Mouse (Mus musculus): ENCODE measurements around the gene Casp2. TPM values are rescaled to one million over a fixed set of nuclear protein-coding genes. Genes with fewer than 3 reads are reported as not detected.

Casp2 gene
- polyA plus RNA-seq (2015; fragmentation: Nextera tagmentation; extraction: Ambion mirVana): 67.9 and 71.4 TPM in 2 replicates

DNA sequence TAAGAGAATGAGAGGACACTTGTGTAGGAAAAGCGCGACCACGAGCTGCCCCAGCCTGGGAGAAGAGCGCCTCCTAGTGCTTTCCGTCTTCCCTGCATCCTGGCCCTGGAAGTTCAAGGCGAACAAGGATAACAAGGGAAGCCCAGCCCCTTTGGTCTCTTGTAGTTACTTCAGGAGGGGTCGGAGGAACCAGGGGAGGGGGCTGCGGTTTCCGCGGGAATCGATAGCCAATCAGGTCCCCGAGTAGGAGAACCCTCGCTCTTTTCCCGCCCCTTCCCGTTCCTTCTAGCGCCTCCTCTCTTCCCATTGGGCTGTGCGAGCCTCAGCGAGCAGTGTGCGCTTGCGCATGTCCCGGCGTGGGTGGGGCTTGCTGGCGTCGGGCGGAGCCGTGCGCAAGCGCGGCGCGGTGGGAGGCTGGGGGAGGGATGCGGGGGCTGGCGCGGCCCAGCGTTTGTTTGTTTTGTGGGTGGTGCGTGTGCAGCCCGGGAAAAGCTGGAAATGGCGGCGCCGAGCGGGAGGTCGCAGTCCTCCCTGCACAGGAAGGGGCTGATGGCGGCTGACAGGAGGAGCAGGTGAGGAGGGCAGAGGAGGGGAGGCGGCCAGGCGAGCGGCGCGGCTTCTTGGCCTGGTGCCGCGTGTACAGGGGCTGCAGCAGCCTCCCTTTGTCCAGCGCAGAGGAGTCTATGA, at the start of gene Casp2:
TSS of gene Casp2 (plus strand) at position 360 of the 687 bp plus-strand sequence.
- Histone ChIP-seq H3K9me3 (ENCODE audit: control insufficient read depth, low read length) (no peaks in the 10 kb centered on the region), H3K4me3 (ENCODE audit: low read length) (peak within 1 kb of the TSS; percentile 89), H3K36me3 (ENCODE audit: control insufficient read depth, insufficient read depth, low read length) (peaks cover 22% of the 10 kb centered on the region), H3K27ac (ENCODE audit: low read length) (peak within 1 kb of the TSS; percentile 84), H3K4me1 (replicated peaks; ENCODE audit: control insufficient read depth, insufficient read depth, low read length) (peaks cover 6% of the 10 kb centered on the region), H3K4me2 (ENCODE audit: low read depth, low read length) (peak within 1 kb of the TSS; percentile 76), H3K27me3 (ENCODE audit: control insufficient read depth, insufficient read depth, low read depth, low read length) (no peaks in the 10 kb centered on the region), H3K9ac (ENCODE audit: low read length) (peak within 1 kb of the TSS; percentile 96)
- ATAC-seq (ENCODE audit: low read depth): peak; percentile 98
- WGBS: 0% methylated on average over 51 of the region's 51 CpGs

- H3K9me3 ChIP-seq (ENCODE audit: control insufficient read depth, low read length): no peaks in the 10 kb centered on the region
- no peak within 1 kb of the TSS for H3K9ac ChIP-seq (ENCODE audit: low read length)
- H3K27me3 ChIP-seq (ENCODE audit: control insufficient read depth, insufficient read depth, low read depth, low read length): no peaks in the 10 kb centered on the region
- ATAC-seq (ENCODE audit: low read depth): no peak
- 78% methylated on average over 2 of the region's 2 CpGs for WGBS
- H3K27ac ChIP-seq (ENCODE audit: low read length): no peak within 1 kb of the TSS
- H3K4me1 ChIP-seq (replicated peaks; ENCODE audit: control insufficient read depth, insufficient read depth, low read length): no peaks in the 10 kb centered on the region
- no peaks in the 10 kb centered on the region for H3K36me3 ChIP-seq (ENCODE audit: control insufficient read depth, insufficient read depth, low read length)
- no peak within 1 kb of the TSS for H3K4me2 ChIP-seq (ENCODE audit: low read depth, low read length)
- H3K4me3 ChIP-seq (ENCODE audit: low read length): no peak within 1 kb of the TSS
These were observed 49.8 kb upstream of the Casp2 start, which contains the start of gene Tas2r144 for GRCm38 (mm10) chr6:42215028-42215427. TSS of gene Tas2r144 (plus strand) at chr6:42215328.

DNA sequence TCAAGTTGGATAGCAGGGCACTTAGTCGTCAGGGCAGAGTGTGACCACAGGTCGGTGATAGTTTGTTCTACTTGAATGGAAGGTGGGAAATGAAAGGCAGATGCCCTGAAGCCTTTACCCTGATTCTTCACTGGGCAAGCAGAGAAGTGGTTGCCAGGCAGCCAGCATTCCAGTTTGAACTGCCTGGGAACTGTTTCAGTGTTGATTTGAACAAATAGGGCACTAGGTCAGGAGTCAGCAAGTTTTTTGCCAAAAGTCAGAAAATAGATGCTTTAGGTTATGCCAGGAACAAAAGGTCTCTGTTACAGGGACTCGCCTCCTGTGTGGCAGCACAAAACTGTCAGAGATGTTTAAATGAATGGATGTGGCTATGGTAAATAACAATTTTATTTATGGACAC, 42.5 kb upstream of the Casp2 start:
- Histone ChIP-seq H3K4me2 (ENCODE audit: low read depth, low read length) (no peak overlapping the region), H3K9me3 (ENCODE audit: control insufficient read depth, low read length) (no peaks in the 10 kb centered on the region), H3K4me3 (ENCODE audit: low read length) (no peak overlapping the region), H3K27me3 (ENCODE audit: control insufficient read depth, insufficient read depth, low read depth, low read length) (no peaks in the 10 kb centered on the region), H3K4me1 (replicated peaks; ENCODE audit: control insufficient read depth, insufficient read depth, low read length) (no peaks in the 10 kb centered on the region), H3K36me3 (ENCODE audit: control insufficient read depth, insufficient read depth, low read length) (no peaks in the 10 kb centered on the region), H3K9ac (ENCODE audit: low read length) (no peak overlapping the region), H3K27ac (ENCODE audit: low read length) (no peak overlapping the region)
- ATAC-seq (ENCODE audit: low read depth): no peak
- WGBS: 35% methylated on average over 3 of the region's 3 CpGs

DNA sequence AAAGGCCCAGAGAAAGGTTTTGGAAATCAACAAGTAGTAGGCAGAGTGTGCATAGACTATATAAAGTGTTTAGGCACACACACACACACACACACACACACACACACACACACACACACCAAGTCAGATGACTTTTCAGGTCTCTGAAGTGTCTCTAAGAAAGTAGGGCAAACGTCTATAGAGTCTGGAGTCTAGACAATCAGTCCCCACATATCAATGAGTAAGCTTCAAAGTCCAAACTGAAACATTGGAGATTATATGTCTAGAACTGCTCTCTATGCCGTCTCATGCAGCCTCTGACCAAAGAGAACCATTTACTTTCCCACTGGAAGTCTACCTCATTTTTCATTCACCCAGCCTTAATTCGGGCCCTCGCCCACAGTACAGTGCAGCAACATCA, 39.7 kb upstream of the Casp2 start:
- no peak overlapping the region for H3K9ac ChIP-seq (ENCODE audit: low read length)
- no peak for ATAC-seq (ENCODE audit: low read depth)
- H3K9me3 ChIP-seq (ENCODE audit: control insufficient read depth, low read length): no peaks in the 10 kb centered on the region
- H3K4me2 ChIP-seq (ENCODE audit: low read depth, low read length): no peak overlapping the region
- H3K27ac ChIP-seq (ENCODE audit: low read length): no peak overlapping the region
- WGBS: 62% methylated on average over 4 of the region's 4 CpGs
- H3K4me1 ChIP-seq (replicated peaks; ENCODE audit: control insufficient read depth, insufficient read depth, low read length): no peaks in the 10 kb centered on the region; the same call in 1 of the 2 replicates
- no peaks in the 10 kb centered on the region for H3K27me3 ChIP-seq (ENCODE audit: control insufficient read depth, insufficient read depth, low read depth, low read length)
- H3K4me3 ChIP-seq (ENCODE audit: low read length): no peak overlapping the region
- no peaks in the 10 kb centered on the region for H3K36me3 ChIP-seq (ENCODE audit: control insufficient read depth, insufficient read depth, low read length)

DNA sequence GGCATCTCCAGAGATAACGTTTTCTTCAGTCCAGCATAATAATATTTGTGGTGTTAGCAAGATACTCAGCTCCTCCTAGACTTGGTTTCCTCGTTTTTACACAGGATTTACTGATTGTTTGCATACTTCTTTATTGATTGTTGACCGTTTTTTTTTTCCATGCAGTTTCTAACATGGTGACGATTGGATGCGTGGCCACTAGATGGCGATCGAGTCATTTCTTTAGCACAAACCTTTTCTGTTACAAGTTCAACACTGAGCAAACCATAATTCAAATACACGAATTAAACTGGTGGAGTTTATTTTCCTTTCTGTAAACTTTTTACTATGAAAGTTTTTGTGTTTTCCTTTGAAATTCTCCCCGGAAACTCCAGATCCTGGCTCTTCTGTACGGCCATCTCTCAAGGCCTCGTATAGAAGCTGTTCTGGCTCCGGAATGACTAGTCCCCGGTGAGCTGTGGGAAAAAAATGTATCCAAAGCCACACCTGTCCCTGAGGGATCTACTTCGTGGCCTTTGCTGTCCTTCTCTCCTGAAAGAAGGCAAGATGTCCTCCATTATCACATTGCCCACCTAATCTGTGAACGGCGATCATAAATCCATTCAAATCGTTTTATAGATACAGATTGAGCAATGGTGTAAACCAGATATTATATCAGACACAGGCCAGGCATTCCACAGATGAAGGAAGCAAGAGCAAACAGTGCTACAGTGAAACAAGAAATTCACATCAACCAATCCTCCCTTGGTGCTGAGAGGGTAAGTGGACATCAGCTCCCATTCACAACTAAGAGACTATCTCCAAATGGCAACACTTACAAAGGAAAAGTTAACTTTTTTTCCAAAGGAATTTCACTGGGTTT, 37.3 kb upstream of the Casp2 start:
- Histone ChIP-seq H3K4me2 (ENCODE audit: low read depth, low read length) (0 out of 2 replicates have a peak overlapping the region, but pooled peaks have one; percentile 29), H3K9ac (ENCODE audit: low read length) (no peak overlapping the region), H3K9me3 (ENCODE audit: control insufficient read depth, low read length) (no peaks in the 10 kb centered on the region), H3K4me1 (replicated peaks; ENCODE audit: control insufficient read depth, insufficient read depth, low read length) (no peaks in the 10 kb centered on the region; the same call in 1 of the 2 replicates), H3K27me3 (ENCODE audit: control insufficient read depth, insufficient read depth, low read depth, low read length) (no peaks in the 10 kb centered on the region), H3K27ac (ENCODE audit: low read length) (no peak overlapping the region), H3K4me3 (ENCODE audit: low read length) (no peak overlapping the region), H3K36me3 (ENCODE audit: control insufficient read depth, insufficient read depth, low read length) (no peaks in the 10 kb centered on the region)
- 0 out of 2 replicates have a peak, but pooled peaks have one; percentile 52 for ATAC-seq (ENCODE audit: low read depth)
- 26% methylated on average over 17 of the region's 17 CpGs for WGBS

DNA sequence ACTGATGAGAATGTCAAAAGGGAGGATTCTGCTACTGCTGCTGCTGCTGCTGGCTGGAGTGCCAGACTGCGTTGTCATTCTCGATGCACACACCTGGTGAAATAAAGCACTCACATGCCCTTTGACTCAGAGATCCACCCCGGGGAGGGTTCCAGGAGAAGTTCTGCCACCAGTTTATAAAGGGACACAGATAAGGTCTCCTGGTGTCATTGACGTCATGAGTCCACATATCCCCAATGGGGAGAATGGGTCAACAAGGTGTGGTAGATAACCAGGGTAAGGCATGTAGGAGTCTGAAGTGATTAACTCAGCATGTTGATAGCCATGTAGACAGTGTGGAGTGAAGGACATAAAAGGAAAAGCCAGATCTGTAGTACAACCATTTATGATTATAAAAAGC, 35.2 kb upstream of the Casp2 start:
- Histone ChIP-seq H3K4me1 (replicated peaks; ENCODE audit: control insufficient read depth, insufficient read depth, low read length) (no peaks in the 10 kb centered on the region; the same call in 1 of the 2 replicates), H3K9me3 (ENCODE audit: control insufficient read depth, low read length) (no peaks in the 10 kb centered on the region), H3K4me2 (ENCODE audit: low read depth, low read length) (no peak overlapping the region), H3K27me3 (ENCODE audit: control insufficient read depth, insufficient read depth, low read depth, low read length) (no peaks in the 10 kb centered on the region), H3K4me3 (ENCODE audit: low read length) (no peak overlapping the region), H3K36me3 (ENCODE audit: control insufficient read depth, insufficient read depth, low read length) (no peaks in the 10 kb centered on the region), H3K27ac (ENCODE audit: low read length) (no peak overlapping the region), H3K9ac (ENCODE audit: low read length) (no peak overlapping the region)
- WGBS: 60% methylated on average over 4 of the region's 4 CpGs
- no peak for ATAC-seq (ENCODE audit: low read depth)

- H3K4me1 ChIP-seq (replicated peaks; ENCODE audit: control insufficient read depth, insufficient read depth, low read length): no peaks in the 10 kb centered on the region; the same call in 1 of the 2 replicates
- H3K27me3 ChIP-seq (ENCODE audit: control insufficient read depth, insufficient read depth, low read depth, low read length): no peaks in the 10 kb centered on the region
- no peak for ATAC-seq (ENCODE audit: low read depth)
- no peaks in the 10 kb centered on the region for H3K9me3 ChIP-seq (ENCODE audit: control insufficient read depth, low read length)
- no peak overlapping the region for H3K27ac ChIP-seq (ENCODE audit: low read length)
- H3K4me2 ChIP-seq (ENCODE audit: low read depth, low read length): no peak overlapping the region
- WGBS: 77% methylated on average over 3 of the region's 3 CpGs
- H3K4me3 ChIP-seq (ENCODE audit: low read length): no peak overlapping the region
- no peak overlapping the region for H3K9ac ChIP-seq (ENCODE audit: low read length)
- H3K36me3 ChIP-seq (ENCODE audit: control insufficient read depth, insufficient read depth, low read length): no peaks in the 10 kb centered on the region
These were observed 33.6 kb upstream of the Casp2 start for GRCm38 (mm10) chr6:42231191-42231590.

- no peaks in the 10 kb centered on the region for H3K27me3 ChIP-seq (ENCODE audit: control insufficient read depth, insufficient read depth, low read depth, low read length)
These were observed 27.4 kb upstream of the Casp2 start for GRCm38 (mm10) chr6:42237276-42237805.

More at GRCm38 (mm10) chr6:42237276-42237805, 27.4 kb upstream of the Casp2 start:
- Histone ChIP-seq H3K4me2 (ENCODE audit: low read depth, low read length) (no peak overlapping the region), H3K9ac (ENCODE audit: low read length) (no peak overlapping the region), H3K4me1 (replicated peaks; ENCODE audit: control insufficient read depth, insufficient read depth, low read length) (peaks cover 4% of the 10 kb centered on the region), H3K4me3 (ENCODE audit: low read length) (no peak overlapping the region), H3K9me3 (ENCODE audit: control insufficient read depth, low read length) (no peaks in the 10 kb centered on the region), H3K36me3 (ENCODE audit: control insufficient read depth, insufficient read depth, low read length) (no peaks in the 10 kb centered on the region), H3K27ac (ENCODE audit: low read length) (no peak overlapping the region)
- peak; percentile 36; the same call in 1 of the 2 replicates for ATAC-seq (ENCODE audit: low read depth)
- 29% methylated on average over 6 of the region's 6 CpGs for WGBS

Measured in lung, embryonic 16.5 days (tissue).